Mouse (Mus musculus) erythroblast, embryonic 14.5 days (primary cell): Measurements from ENCODE around the gene Prpf6. TPM values are rescaled to one million over a fixed set of nuclear protein-coding genes. Genes with fewer than 3 reads are reported as not detected.

Experiments
- H3K27me3 ChIP-seq: 2 replicates; pipeline ENCODE4 v1.6.1; 2012; ENCODE audit warnings: inconsistent platforms; ENCODE audit not compliant: control insufficient read depth
- H3K36me3 ChIP-seq: 2 replicates; pipeline ENCODE4 v1.6.1; 2012; ENCODE audit warnings: mild to moderate bottlenecking, inconsistent platforms; ENCODE audit not compliant: control insufficient read depth
- H3K4me1 ChIP-seq: 2 replicates; pipeline ENCODE4 v1.6.1; 2012; ENCODE audit warnings: inconsistent platforms; ENCODE audit not compliant: control insufficient read depth
- H3K4me3 ChIP-seq: replicated peaks from 2 replicates; pipeline ENCODE3; 2012; ENCODE audit warnings: moderate library complexity, mild to moderate bottlenecking, inconsistent platforms
- H3K9me3 ChIP-seq: 2 replicates; pipeline ENCODE4 v1.6.1; 2012; ENCODE audit warnings: low read length, inconsistent platforms, mixed read lengths; ENCODE audit not compliant: control insufficient read depth
- GATA1 ChIP-seq: IDR thresholded peaks from 2 replicates; pipeline ENCODE4 v1.6.1; 2012; ENCODE audit warnings: low read length, inconsistent platforms, mixed read lengths
- TAL1 ChIP-seq: IDR thresholded peaks from 3 replicates; pipeline ENCODE4 v1.6.1; 2012; ENCODE audit warnings: low read length, inconsistent platforms, mixed read lengths
- polyA plus RNA-seq: library from polyadenylated mRNA; stranded (reverse); fragments of >175 nt; gene quantifications from 2 replicates; pipeline ENCODE4 v1.2.3, GENCODE M21; 2012

The Prpf6 gene
- polyA plus RNA-seq, 1 experiment = 1.4 TPM

DNA sequence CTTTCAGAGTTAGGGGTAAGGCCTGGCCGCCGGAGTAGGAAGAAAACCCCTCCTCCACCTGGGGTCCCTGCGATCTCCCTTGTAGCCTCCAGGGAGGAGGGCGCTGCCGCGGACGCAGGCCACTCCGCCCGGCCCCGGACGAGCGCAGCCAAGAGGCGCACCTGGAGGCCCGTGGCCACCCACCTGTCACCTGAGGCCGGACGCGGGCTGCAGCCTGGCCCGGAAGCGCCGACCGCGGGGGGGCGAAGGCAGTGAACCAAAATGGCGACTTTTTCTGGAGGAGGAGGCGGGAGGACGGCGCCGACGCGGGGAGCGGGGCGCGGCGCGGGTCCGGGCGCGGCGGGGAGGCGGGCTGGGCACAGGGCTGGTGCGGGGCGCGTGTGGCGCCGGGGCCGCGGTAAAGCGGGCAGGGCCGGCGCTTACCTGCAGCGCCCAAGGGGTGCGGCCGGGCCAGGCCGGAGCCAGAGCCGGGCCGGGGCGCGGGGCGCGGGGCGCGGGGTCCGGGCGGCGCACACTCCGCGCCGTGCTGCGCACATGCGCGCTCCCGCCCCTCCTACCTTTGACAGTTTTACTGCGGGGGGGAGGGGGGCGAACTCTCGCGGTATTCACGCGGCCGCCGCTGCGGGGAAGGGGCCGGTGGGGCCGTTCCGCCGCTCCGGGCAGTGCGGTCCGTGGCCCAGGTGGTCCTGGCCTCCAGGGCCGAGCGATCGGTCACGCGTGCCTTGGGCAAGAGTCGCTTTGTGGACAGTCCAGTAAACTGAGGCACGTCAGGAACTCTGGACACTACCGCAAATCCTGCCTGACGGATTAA, 768 bp downstream of the Prpf6 start, which contains the start of gene Zfp512b:
Gene Zfp512b, minus strand, starts transcription at position 573 of the 811 bp plus-strand sequence.
- Histone ChIP-seq H3K4me3 (peak within 1 kb of the TSS; percentile 81), H3K4me1 (peaks cover 49% of the 10 kb centered on the region)
- TF ChIP-seq GATA1 (no peak), TAL1 (no peak)

DNA sequence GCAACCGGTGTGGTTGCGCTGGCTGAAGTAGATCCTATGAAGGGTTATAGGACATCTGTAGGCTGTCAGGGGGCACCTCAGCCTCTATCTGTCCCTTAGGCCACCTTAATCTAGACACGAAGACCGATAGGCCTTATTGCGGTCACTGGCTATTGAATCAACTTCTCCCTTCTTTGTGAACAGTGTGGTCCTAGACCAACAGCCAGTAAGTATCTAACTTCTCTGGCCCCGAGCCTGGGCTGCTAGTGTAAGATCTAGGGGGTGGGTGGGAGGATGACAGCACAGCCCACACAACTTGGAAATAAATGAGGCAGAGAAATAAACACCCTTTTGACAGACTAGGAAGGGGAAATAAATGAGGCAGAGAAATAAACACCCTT, 1.4 kb downstream of the Prpf6 start:
- Histone ChIP-seq H3K27me3 (peaks cover 18% of the 10 kb centered on the region), H3K36me3 (peaks cover 27% of the 10 kb centered on the region), H3K4me3 (peak overlapping the region; percentile 81), H3K4me1 (peaks cover 54% of the 10 kb centered on the region), H3K9me3 (no peaks in the 10 kb centered on the region)
- TF ChIP-seq GATA1 (no peak), TAL1 (no peak)

More for the DNA sequence above, 768 bp downstream of the Prpf6 start, which contains the start of gene Zfp512b:
- Histone ChIP-seq H3K9me3 (no peaks in the 10 kb centered on the region), H3K36me3 (peaks cover 33% of the 10 kb centered on the region), H3K27me3 (peaks cover 12% of the 10 kb centered on the region)

DNA sequence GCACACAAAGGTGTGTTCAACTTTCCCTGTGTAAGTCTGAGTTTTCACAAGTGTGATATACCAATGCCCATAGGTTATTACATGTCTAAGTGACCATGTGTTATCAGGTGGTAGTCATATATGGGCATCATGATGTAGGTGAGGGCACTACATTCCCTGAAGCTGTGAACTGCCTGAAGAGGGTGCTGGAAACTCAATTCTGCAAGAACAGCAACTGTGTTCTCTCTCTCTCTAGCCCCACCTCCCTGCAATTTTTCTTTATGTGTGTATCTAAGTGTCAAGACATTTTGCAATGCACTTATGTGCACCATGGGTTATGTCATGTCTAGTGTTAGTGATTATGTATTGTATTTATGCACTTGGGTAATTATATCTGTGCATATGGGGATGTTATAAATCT, 2.3 kb downstream of the Prpf6 start:
- Histone ChIP-seq H3K9me3 (no peaks in the 10 kb centered on the region), H3K27me3 (peaks cover 27% of the 10 kb centered on the region), H3K4me3 (no peak overlapping the region), H3K36me3 (peaks cover 19% of the 10 kb centered on the region), H3K4me1 (peaks cover 61% of the 10 kb centered on the region)
- TF ChIP-seq TAL1 (no peak), GATA1 (no peak)

DNA sequence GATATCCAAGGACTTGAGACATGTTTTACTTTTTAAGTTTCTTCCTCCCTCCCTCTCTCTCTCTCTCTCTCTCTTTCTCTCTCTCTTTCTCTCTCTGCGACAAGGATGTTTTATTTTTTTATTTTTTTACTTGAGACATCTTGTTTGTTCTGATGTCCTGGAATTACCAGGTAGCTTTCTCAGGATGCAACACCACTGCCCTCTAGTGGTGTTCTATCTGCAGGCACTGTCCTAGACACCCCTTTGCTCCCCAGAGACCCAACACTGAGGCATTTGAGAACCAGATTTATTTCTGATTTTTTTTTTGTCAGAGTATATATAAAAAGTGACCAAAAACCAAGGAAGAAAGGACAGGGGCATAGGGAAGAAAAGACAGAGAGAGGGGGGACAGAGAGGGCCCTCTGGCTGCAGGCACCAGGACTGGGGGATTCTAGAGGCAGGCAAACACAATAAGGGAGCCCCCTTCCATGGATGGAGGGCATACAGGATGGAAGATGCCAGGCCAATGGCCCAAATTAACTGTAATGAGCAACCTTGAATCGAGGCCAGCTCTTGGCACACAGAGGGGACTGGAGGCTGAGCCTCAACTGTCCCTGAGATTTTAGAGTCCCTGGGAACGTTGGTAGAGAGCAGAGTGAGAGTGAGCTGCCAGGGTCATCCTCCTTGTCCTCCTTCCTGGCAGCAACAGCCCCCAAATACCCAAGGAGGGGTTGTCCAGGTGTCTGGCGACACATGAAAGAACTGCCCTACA, 3.5 kb downstream of the Prpf6 start:
- peaks cover 7% of the 10 kb centered on the region for H3K36me3 ChIP-seq
- H3K9me3 ChIP-seq = no peaks in the 10 kb centered on the region; the same call in 1 of the 2 replicates
- H3K4me1 ChIP-seq = peaks cover 61% of the 10 kb centered on the region
- H3K4me3 ChIP-seq = no peak overlapping the region
- peaks cover 38% of the 10 kb centered on the region for H3K27me3 ChIP-seq
- TF ChIP-seq GATA1 (no peak), TAL1 (no peak)

DNA sequence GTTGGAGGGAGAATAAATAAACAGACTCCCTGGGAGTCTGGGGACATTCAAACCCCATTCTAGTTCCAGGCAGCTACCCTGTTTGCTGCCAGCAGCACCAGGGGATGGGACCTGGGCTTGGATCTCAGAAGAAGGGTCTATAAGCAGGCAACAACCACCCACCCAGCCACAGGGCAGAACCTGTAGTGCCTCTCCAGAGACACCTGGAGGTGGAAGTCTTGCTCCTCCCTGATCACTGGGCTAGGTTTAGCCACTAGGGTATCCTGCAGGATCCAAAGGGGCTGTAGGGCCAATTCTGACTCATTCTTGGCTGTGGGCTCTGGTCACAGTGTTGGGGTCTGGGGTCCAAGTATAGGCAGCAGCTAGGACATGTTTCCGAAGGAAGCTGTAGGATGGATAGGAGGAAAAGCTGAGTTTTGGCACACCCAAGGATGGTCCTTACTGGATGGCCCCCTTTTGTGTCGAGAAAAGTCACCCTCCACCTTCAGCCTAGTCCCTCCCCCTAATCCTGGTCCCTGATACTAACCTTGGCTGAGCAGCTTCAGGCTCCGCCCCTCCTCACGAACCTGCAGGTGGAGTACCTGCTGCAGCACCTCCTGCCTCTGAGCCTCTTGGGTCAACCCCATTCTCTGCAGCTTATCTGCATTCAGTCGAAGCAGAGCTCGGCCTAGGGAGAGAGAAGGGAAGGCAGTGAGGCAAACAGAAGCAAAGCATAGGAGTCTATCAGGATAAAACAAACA, 4.7 kb downstream of the Prpf6 start:
- H3K9me3 ChIP-seq = no peaks in the 10 kb centered on the region; the same call in 1 of the 2 replicates
- H3K36me3 ChIP-seq = no peaks in the 10 kb centered on the region
- peaks cover 56% of the 10 kb centered on the region for H3K4me1 ChIP-seq
- no peak for TF ChIP-seq TAL1
- TF ChIP-seq GATA1 = no peak
- H3K27me3 ChIP-seq = peaks cover 40% of the 10 kb centered on the region
- no peak overlapping the region for H3K4me3 ChIP-seq

DNA sequence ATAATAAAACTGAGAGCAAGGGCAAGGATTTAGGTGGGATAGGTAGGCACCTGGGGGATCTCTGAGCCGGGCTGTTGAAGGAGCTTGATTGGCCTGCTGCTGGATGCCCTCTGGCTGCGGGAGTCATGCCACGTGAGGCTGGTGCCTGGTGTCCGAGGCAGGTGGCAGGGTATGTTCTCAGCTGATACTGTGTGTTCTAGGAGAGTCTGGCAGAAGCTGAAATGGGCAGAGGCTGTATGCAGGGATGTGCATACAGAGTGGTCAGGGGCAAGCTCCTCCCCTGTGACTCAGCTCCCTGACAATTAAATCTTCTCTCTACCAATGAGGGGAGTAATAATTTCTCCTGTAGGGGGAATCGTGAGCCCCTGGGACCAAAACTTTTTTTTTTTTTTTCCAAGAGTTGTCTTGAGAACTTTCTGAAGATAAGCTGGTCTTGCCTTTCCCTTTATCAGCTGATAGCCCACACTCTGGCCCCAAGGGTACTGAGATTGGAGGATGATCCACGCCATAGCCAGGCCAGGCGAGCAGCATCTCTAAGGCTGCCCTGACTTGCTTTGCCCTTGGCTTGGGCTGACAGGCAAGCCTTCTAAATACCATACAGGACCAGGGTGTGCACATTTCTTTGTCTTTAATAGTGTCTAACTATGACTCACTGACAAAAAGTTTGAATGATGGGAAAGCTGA, 5.9 kb downstream of the Prpf6 start:
- H3K4me1 ChIP-seq = peaks cover 55% of the 10 kb centered on the region
- H3K36me3 ChIP-seq = no peaks in the 10 kb centered on the region
- no peaks in the 10 kb centered on the region; the same call in 1 of the 2 replicates for H3K9me3 ChIP-seq
- no peak for TF ChIP-seq GATA1
- TF ChIP-seq TAL1 = no peak
- peaks cover 40% of the 10 kb centered on the region for H3K27me3 ChIP-seq
- H3K4me3 ChIP-seq = no peak overlapping the region

DNA sequence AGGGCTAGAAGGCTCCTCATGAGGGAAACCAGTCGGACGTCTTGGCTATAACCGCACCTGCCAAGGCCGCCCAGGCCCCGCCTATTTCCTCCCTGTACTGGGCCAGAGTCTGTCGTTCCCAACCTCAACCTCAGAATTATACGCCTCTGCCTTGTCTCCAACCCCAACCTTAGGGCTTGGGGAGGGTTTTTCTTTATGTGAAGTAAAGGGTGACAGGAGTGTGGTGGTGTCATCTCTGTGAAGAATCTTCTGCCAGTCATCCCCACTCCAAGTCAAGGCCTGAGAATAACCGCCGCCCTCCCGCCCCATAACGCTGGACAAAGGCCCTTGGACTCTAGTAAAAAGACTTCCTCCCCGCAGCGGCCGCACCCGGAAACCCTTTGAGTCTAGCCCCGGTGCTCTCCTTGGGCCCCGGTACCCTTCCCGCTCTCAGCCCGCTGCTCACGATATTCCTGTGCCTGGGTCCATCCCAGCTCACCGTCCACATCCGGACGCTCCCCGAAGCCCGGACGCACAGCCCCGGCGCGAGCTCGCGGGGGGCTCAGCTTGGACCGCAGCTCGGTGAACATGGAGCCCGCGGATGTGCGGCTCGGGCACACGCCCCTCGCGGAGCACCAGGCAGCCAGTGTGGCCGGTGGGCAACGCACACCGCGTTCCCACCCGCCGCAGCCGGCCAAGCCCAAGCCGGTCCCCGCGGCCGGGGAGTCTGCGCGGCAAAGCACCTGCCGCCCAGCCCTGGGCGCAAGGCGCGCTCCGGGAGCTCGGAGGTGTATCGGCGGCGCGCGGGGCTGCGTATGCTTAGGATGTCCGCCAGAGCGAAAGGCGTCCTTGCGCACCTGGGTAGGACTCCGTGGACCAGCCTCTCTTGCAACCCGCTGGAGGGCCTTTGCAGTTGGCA, 7.0 kb downstream of the Prpf6 start, which contains the start of gene Samd10:
Gene Samd10, minus strand, starts transcription at position 759 of the 898 bp plus-strand sequence.
- H3K4me1 ChIP-seq = peaks cover 57% of the 10 kb centered on the region
- peak within 1 kb of the TSS; percentile 65 for H3K4me3 ChIP-seq
- TF ChIP-seq TAL1 = no peak
- no peak for TF ChIP-seq GATA1
- no peaks in the 10 kb centered on the region; the same call in 1 of the 2 replicates for H3K9me3 ChIP-seq
- peaks cover 36% of the 10 kb centered on the region for H3K27me3 ChIP-seq
- no peaks in the 10 kb centered on the region; the same call in 1 of the 2 replicates for H3K36me3 ChIP-seq
